Mouse (Mus musculus): Measurements from ENCODE around the gene Sema4c. TPM values are rescaled to one million over a fixed set of nuclear protein-coding genes. Genes with fewer than 3 reads are reported as not detected.
"Not testable (repeated sequence)": the region's sequence is repeated elsewhere in the genome, so short reads cannot be mapped to it uniquely, and the experiment has no call there.

Gene Sema4c
- total RNA-seq, 2 experiments from 2014 or later: 0.17 to 0.70 TPM

GRCm38 (mm10) chr1:36540132-36540531 is 18.0 kb downstream of the Sema4c start:
- no peak for ATAC-seq (replicated peaks; ENCODE audit: low FRiP score, low TSS enrichment, poor library complexity, severe bottlenecking)

GRCm38 (mm10) chr1:36539186-36539585 is 19.0 kb downstream of the Sema4c start, which contains the start of gene Gm42417:
Gene Gm42417 (minus strand): TSS chr1:36539429.
- ATAC-seq (replicated peaks; ENCODE audit: low FRiP score, low TSS enrichment, poor library complexity, severe bottlenecking): no peak

GRCm38 (mm10) chr1:36538727-36539126 is 19.4 kb downstream of the Sema4c start:
- ATAC-seq (replicated peaks; ENCODE audit: low FRiP score, low TSS enrichment, poor library complexity, severe bottlenecking): no peak

- not testable (repeated sequence) for ATAC-seq (replicated peaks; ENCODE audit: low FRiP score, low TSS enrichment, poor library complexity, severe bottlenecking)
These were observed 21.4 kb downstream of the Sema4c start, which contains the start of gene Ankrd23 for GRCm38 (mm10) chr1:36536783-36537182. Gene Ankrd23 (minus strand): TSS chr1:36536883.

GRCm38 (mm10) chr1:36536397-36536728 is 21.8 kb downstream of the Sema4c start:
- no peak for ATAC-seq (replicated peaks; ENCODE audit: low FRiP score, low TSS enrichment, poor library complexity, severe bottlenecking)

GRCm38 (mm10) chr1:36535477-36536396 is 22.4 kb downstream of the Sema4c start:
- ATAC-seq (replicated peaks; ENCODE audit: low FRiP score, low TSS enrichment, poor library complexity, severe bottlenecking): no peak

GRCm38 (mm10) chr1:36534595-36535058 is 23.5 kb downstream of the Sema4c start:
- ATAC-seq (replicated peaks; ENCODE audit: low FRiP score, low TSS enrichment, poor library complexity, severe bottlenecking): peak; percentile 78

- ATAC-seq (replicated peaks; ENCODE audit: low FRiP score, low TSS enrichment, poor library complexity, severe bottlenecking): no peak
These were observed 24.6 kb downstream of the Sema4c start for GRCm38 (mm10) chr1:36533546-36533945.

- no peak for ATAC-seq (replicated peaks; ENCODE audit: low FRiP score, low TSS enrichment, poor library complexity, severe bottlenecking)
These were observed 26.7 kb downstream of the Sema4c start for GRCm38 (mm10) chr1:36531461-36531860.

GRCm38 (mm10) chr1:36530962-36531361 is 27.2 kb downstream of the Sema4c start:
- no peak for ATAC-seq (replicated peaks; ENCODE audit: low FRiP score, low TSS enrichment, poor library complexity, severe bottlenecking)

- no peak for ATAC-seq (replicated peaks; ENCODE audit: low FRiP score, low TSS enrichment, poor library complexity, severe bottlenecking)
These were observed 27.7 kb downstream of the Sema4c start for GRCm38 (mm10) chr1:36530485-36530884.

GRCm38 (mm10) chr1:36529875-36530274 is 28.3 kb downstream of the Sema4c start:
- ATAC-seq (replicated peaks; ENCODE audit: low FRiP score, low TSS enrichment, poor library complexity, severe bottlenecking): no peak

- ATAC-seq (replicated peaks; ENCODE audit: low FRiP score, low TSS enrichment, poor library complexity, severe bottlenecking): no peak
These were observed 28.9 kb downstream of the Sema4c start for GRCm38 (mm10) chr1:36529274-36529673.

- no peak for ATAC-seq (replicated peaks; ENCODE audit: low FRiP score, low TSS enrichment, poor library complexity, severe bottlenecking)
These were observed 29.8 kb downstream of the Sema4c start for GRCm38 (mm10) chr1:36528351-36528750.

GRCm38 (mm10) chr1:36526903-36527302 is 31.2 kb downstream of the Sema4c start:
- ATAC-seq (replicated peaks; ENCODE audit: low FRiP score, low TSS enrichment, poor library complexity, severe bottlenecking): no peak

GRCm38 (mm10) chr1:36525774-36526173 is 32.4 kb downstream of the Sema4c start:
- ATAC-seq (replicated peaks; ENCODE audit: low FRiP score, low TSS enrichment, poor library complexity, severe bottlenecking): no peak

- ATAC-seq (replicated peaks; ENCODE audit: low FRiP score, low TSS enrichment, poor library complexity, severe bottlenecking): no peak
These were observed 34.1 kb downstream of the Sema4c start for GRCm38 (mm10) chr1:36524058-36524457.

GRCm38 (mm10) chr1:36523332-36524013 is 34.7 kb downstream of the Sema4c start:
- ATAC-seq (replicated peaks; ENCODE audit: low FRiP score, low TSS enrichment, poor library complexity, severe bottlenecking): no peak

- no peak for ATAC-seq (replicated peaks; ENCODE audit: low FRiP score, low TSS enrichment, poor library complexity, severe bottlenecking)
These were observed 35.9 kb downstream of the Sema4c start for GRCm38 (mm10) chr1:36522210-36522609.

- ATAC-seq (replicated peaks; ENCODE audit: low FRiP score, low TSS enrichment, poor library complexity, severe bottlenecking): no peak
These were observed 38.5 kb downstream of the Sema4c start for GRCm38 (mm10) chr1:36519626-36520025.

Data from megakaryocyte-erythroid progenitor cell, adult 5-6 weeks (primary cell).